ENCODE assay signal across 12 mouse cellular contexts in genomic region chr3:138767034-138767433, GRCm38 (mm10).
"Had no signal": no experiment of that assay in that cellular context is flagged by ENCODE, and none has a peak within 500 bp of the region (broad histone marks: within the 10 kb centered on the region; RNA-seq: fewer than 3 reads in every experiment).

No protein-coding gene starts in this region.

- H3K4me2 ChIP-seq: limb, embryonic 13.5 days; midbrain, embryonic 15.5 days; neural tube, embryonic 12.5 days had no signal

- DNase-seq: left cerebral cortex, postnatal 4 days; lung, adult 18-20 months; lung, postnatal 10 days; lung, postnatal 4 days; retina, postnatal 1 day; thymus, postnatal 36 days had no signal

- ATAC-seq: midbrain, embryonic 15.5 days had no signal

- H3K4me3 ChIP-seq: layer of hippocampus, adult 2 months; limb, embryonic 13.5 days; midbrain, embryonic 10.5 days; midbrain, embryonic 15.5 days; neural tube, embryonic 12.5 days had no signal

- H3K36me3 ChIP-seq: limb, embryonic 13.5 days; midbrain, embryonic 15.5 days had no signal

- H3K9me3 ChIP-seq: limb, embryonic 13.5 days; midbrain, embryonic 10.5 days; midbrain, embryonic 15.5 days; neural tube, embryonic 12.5 days had no signal

- H3K9ac ChIP-seq: limb, embryonic 13.5 days; liver, embryonic 14.5 days; midbrain, embryonic 15.5 days; neural tube, embryonic 12.5 days had no signal

- H3K27me3 ChIP-seq: limb, embryonic 13.5 days; midbrain, embryonic 15.5 days; neural tube, embryonic 12.5 days had no signal

- H3K27ac ChIP-seq: limb, embryonic 13.5 days; liver, embryonic 14.5 days; midbrain, embryonic 10.5 days; midbrain, embryonic 15.5 days; neural tube, embryonic 12.5 days had no signal
